Mouse (Mus musculus) common myeloid progenitor, adult 5-6 weeks (primary cell): Measurements from ENCODE around the gene Necab2. TPM values are rescaled to one million over a fixed set of nuclear protein-coding genes. Genes with fewer than 3 reads are reported as not detected.

Experiments used
- ATAC-seq: replicated peaks from 2 replicates; pipeline ENCODE4 v1.8.0; 2016; ENCODE audit warnings: low read depth, mild to moderate bottlenecking, moderate TSS enrichment, inconsistent platforms; ENCODE audit not compliant: poor library complexity, severe bottlenecking
- total RNA-seq: library from RNA; stranded (forward); fragments of 200-1000, 187-1606 nt; gene quantifications from 2 replicates; pipeline ENCODE4 v1.2.3, GENCODE M21; 2017

Necab2 gene
- total RNA-seq, 1 experiment from 2014 or later: not detected

DNA sequence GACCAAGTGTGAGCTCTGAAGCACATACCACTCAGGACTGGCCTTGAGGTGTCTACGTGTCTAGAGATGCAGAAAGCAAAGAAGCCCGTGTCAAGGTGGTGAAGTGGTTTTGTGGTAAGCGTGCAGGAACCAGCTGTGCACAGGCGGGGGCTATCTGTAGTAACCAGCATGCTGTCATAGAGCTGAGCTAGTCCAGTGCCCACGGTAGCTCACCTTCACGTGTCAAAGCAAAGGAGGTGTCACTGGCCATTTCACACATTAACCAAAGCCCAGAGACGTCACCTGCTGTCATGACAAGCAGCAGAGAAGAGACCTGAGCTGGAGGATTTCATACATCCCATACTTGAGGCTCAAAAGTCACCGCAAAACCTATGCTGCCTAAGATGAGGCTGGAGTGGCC is 59.6 kb downstream of the Necab2 start:
- 0 out of 2 replicates have a peak, but pooled peaks have one; percentile 10 for ATAC-seq

DNA sequence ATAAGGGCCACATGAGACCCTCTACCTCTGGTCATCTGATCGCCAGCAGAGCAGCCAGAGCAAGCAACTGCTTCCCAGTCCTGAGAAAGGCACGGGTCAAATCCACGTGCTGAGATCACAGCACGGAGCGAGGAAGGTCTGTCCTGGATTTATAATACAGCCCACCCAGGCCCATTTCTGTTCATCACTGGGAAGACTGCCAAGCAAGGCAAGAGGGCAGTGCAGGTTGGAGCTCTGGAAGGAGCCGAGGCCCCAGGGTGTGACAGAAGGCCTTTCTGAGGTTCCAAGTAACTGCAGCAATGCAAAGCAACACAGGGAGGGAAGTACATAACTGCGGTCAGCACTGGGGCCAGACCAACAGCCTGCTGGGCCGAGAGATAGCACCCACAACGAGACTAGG is 64.0 kb downstream of the Necab2 start:
- ATAC-seq: no peak

DNA sequence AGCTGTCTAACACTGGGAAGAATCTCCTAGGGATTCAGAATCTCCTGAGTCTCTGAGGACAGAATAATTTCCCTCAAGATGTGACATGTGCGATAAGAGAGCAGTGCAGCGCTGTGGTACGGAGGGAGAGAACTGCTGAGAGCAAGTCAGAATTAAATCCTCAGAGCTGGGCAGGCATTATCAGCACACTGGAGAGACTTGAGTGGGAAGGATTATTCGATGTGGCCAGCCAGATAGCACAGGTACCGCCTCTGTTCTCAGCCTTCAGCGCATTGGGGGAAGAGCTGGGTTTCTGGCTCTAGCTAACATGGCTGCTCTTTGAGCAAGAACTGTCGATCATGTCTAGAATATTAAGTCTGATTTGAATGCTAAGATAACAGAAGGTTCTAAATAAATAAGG is 65.2 kb downstream of the Necab2 start:
- peak; percentile 35 for ATAC-seq

DNA sequence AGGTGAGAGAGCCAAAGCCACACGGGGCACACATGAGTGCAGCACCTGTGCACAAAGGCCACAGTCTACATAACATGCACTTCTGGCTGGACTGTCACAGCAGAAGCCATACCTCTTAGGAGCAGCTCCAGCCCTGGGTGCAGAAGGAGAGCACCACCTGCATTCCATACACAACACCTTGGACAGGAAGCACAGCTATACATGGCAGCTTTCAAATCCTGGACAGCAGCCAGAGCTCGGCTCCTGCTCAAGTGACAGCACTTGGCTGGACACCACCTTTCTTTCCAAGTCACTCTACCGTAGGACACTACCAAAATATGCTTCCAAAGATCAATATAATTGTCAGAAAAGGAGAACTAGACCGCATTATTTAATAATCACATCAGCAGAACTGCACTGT is 66.9 kb downstream of the Necab2 start:
- no peak for ATAC-seq

DNA sequence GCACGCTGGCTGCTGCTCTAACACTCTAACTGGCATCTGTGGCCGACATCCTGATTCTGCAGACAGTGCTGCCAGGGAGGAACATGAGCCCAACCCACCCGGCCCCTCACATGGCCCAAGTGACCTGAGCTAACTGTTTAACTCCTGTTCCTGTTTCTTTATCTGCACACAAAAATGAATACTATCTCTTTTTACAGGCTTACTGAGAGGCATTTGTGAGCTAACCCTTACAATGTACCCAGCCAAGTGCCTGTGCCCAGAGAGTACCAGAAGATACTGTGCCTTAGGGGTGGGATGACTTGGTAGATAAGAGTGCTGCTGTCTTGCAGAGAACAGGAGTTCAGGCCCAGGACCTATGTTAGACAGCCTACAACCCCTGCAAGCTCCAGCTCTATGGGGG is 68.4 kb downstream of the Necab2 start:
- ATAC-seq: peak; percentile 71

DNA sequence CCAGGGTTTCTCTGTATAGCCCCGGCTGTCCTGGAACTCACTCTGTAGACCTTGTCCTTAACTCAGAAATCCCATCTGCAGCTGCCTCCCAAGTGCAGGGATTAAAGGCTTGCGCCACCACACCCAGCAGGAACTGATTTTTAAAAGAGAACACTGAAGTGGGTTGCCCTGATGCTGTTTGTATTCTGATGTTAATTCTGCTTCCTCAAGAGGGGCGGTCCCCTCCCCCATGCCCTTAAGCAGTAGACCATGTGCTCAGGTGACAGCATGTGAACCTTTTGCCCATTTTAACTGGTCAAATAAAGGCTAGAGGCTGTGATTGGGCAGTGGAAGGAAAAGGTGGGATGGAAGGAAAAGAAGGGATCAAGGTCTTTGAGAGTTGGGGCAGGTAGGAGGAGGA is 69.2 kb downstream of the Necab2 start:
- no peak for ATAC-seq

DNA sequence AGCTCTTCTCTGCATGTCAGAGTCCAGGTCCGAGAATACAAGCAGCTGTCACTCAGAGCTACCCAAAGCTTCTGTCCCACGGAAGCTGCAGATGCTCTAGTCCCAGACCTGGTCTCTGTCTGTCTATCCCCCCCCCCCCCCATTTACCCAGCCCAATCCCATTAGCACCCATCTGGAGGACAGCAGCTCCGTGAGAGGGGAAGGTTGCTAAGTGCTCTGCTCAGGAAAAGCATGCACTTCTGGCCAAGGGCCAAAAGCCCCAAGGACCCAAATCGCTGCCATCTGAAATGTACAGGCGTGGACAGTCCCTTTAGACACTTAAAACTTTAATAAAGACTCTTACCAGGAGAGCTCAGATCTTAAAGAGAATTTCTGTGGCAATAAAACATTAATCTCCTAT is 70.2 kb downstream of the Necab2 start:
- no peak for ATAC-seq

DNA sequence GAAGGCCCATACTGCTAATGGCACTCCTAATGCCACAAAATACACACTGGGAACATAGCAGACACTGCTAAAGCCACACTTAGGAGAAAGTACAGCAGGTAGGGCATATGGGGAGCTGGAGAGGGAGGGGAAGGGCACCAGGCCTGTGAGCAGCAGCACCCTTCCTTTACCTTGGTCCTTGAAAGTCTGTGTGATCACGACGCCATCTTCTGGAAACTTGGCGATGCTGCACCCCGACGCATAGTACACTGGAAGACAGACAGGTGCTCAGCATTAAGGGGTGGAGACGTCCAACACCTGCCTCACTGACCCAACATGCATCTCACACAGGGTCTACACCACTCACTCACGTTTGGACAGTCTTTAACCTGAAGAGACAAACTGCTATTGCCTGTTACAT is 73.6 kb downstream of the Necab2 start:
- peak; percentile 43; the same call in 1 of the 2 replicates for ATAC-seq

Other genes with a start within 250 kb of the Necab2 start
- gene Hsbp1, start 102.2 kb upstream of the Necab2 start, total RNA-seq: 80.3 and 97.3 TPM in 2 replicates
- 8.1 and 12.0 TPM in 2 replicates for gene Mlycd, start 51.8 kb upstream of the Necab2 start, total RNA-seq
- gene Osgin1, start 12.6 kb upstream of the Necab2 start, total RNA-seq: not detected in 2 replicates
- gene Slc38a8, start 55.0 kb downstream of the Necab2 start, total RNA-seq: not detected in 2 replicates
- 43.7 and 50.4 TPM in 2 replicates for gene Mbtps1, start 112.0 kb downstream of the Necab2 start, total RNA-seq
- 26.2 and 31.1 TPM in 2 replicates for gene Hsdl1, start 128.5 kb downstream of the Necab2 start, total RNA-seq
- gene Dnaaf1, start 128.5 kb downstream of the Necab2 start, total RNA-seq: not detected in 2 replicates
- 3.6 and 7.8 TPM in 2 replicates for gene Taf1c, start 158.5 kb downstream of the Necab2 start, total RNA-seq
- not detected in 2 replicates for gene Adad2, start 166.0 kb downstream of the Necab2 start, total RNA-seq
- not detected in 2 replicates for gene Kcng4, start 189.0 kb downstream of the Necab2 start, total RNA-seq
- gene Wfdc1, start 219.6 kb downstream of the Necab2 start, total RNA-seq: not detected in 2 replicates